ENCODE assay signal across 8 mouse cellular contexts in the genomic region with DNA sequence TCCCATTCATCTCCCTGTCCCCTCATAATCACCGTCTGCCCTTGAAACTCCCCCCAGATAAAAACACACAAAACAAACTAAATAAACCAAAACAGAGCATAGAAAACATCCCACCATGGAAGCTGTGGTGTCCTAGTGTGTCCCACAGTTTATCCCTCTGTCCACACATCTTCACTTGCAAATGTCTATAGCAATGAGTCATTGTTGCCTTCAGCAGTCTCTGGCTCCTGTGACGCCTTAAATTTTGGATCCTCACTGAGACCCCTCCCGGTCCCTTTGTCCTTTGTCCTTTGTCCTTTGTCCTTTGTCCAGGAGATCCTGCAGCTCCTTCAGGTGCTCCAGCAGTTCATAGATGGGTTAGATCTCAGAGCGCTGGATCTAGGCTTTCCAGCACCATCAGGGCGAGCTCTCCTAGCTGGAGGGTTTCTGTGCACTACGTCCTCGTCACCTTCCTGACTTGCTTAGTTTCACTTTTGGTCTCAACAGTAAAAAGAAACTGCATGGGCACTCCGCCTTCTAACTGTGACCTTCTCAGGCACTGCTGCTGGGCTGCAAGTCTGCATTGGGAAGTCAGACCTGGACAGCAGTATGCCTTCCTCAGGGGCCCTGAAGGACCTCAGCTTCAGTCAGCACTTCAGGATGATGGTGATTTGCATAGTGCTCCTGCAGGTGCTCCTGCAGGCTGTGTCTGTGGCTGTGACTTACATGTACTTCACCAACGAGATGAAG. TPM values are rescaled to one million over a fixed set of nuclear protein-coding genes. Genes with fewer than 3 reads are reported as not detected.
DNase-seq lines count a peak whose midpoint lies in the region; ATAC-seq and TF ChIP-seq lines count a peak whose summit lies in the region.

A gene (plus strand): TSS at position 470 of the 729 bp plus-strand sequence.

- no peaks in the 10 kb centered on the region for H3K36me3 ChIP-seq in liver, embryonic 14.5 days (replicated peaks; ENCODE audit: control insufficient read depth, insufficient read depth, low read depth)
- no peaks in the 10 kb centered on the region for H3K36me3 ChIP-seq in forebrain, embryonic 10.5 days (replicated peaks)
- no peaks in the 10 kb centered on the region for H3K36me3 ChIP-seq in forebrain, embryonic 13.5 days (ENCODE audit: poor library complexity, severe bottlenecking)

- no peaks in the 10 kb centered on the region for H3K27me3 ChIP-seq in liver, embryonic 14.5 days (ENCODE audit: control insufficient read depth, insufficient read depth, low read length)
- no peaks in the 10 kb centered on the region for H3K27me3 ChIP-seq in forebrain, embryonic 10.5 days (ENCODE audit: poor library complexity, severe bottlenecking)
- no peaks in the 10 kb centered on the region for H3K27me3 ChIP-seq in forebrain, embryonic 13.5 days

- no peak for ATAC-seq in liver, embryonic 14.5 days (ENCODE audit: insufficient read depth)
- ATAC-seq in forebrain, embryonic 13.5 days, result no peak

- no peak for TF ChIP-seq EP300 in liver, embryonic 14.5 days (IDR thresholded peaks at IDR 0.05; ENCODE audit: low read depth)

- peak within 1 kb of the TSS; percentile 34 to 38 for H3K4me3 ChIP-seq in liver, embryonic 14.5 days (ENCODE audit: insufficient read depth in 1 of 2, low read depth in 2 of 2, low read length in 2 of 2)
- no peak within 1 kb of the TSS for H3K4me3 ChIP-seq in forebrain, embryonic 10.5 days
- H3K4me3 ChIP-seq in forebrain, embryonic 13.5 days, result no peak within 1 kb of the TSS

- 0 out of 4 replicates have a peak, but pooled peaks cover 0 to 5% of the 10 kb centered on the region in 2 experiments for H3K4me1 ChIP-seq in liver, embryonic 14.5 days (replicated peaks; ENCODE audit: control insufficient read depth in 2 of 2, insufficient read depth in 2 of 2, low read length in 1 of 2)
- no peaks in the 10 kb centered on the region for H3K4me1 ChIP-seq in forebrain, embryonic 10.5 days
- H3K4me1 ChIP-seq in forebrain, embryonic 13.5 days, result peaks cover 5% of the 10 kb centered on the region; the same call in 1 of the 2 replicates

- H3K4me2 ChIP-seq in liver, embryonic 14.5 days (ENCODE audit: low read depth), result peak within 1 kb of the TSS; percentile 48
- no peak within 1 kb of the TSS for H3K4me2 ChIP-seq in forebrain, embryonic 13.5 days

- H3K27ac ChIP-seq in liver, embryonic 14.5 days, result no peak within 1 kb of the TSS
- H3K27ac ChIP-seq in forebrain, embryonic 10.5 days, result no peak within 1 kb of the TSS
- no peak within 1 kb of the TSS for H3K27ac ChIP-seq in forebrain, embryonic 13.5 days

- WGBS in liver, embryonic 14.5 days (ENCODE audit: insufficient replicate concordance), result 31% methylated on average over 9 of the region's 9 CpGs
- 73% methylated on average over 9 of the region's 9 CpGs for WGBS in forebrain, embryonic 10.5 days
- WGBS in forebrain, embryonic 13.5 days, result 70% methylated on average over 9 of the region's 9 CpGs

- no peak for TF ChIP-seq CTCF in liver, embryonic 14.5 days (IDR thresholded peaks at IDR 0.05; ENCODE audit: low read depth)

- H3K9me3 ChIP-seq in liver, embryonic 14.5 days (ENCODE audit: control insufficient read depth, low read length), result no peaks in the 10 kb centered on the region
- H3K9me3 ChIP-seq in forebrain, embryonic 10.5 days, result no peaks in the 10 kb centered on the region
- H3K9me3 ChIP-seq in forebrain, embryonic 13.5 days (replicated peaks), result no peaks in the 10 kb centered on the region

- peak; percentile 84 for DNase-seq in CD4-positive helper T cell, adult 2 months (ENCODE audit: low read depth, low spot score)
- DNase-seq in adrenal gland, adult 8-10 months, result peak; percentile 45
- peak; percentile 31 to 40 for DNase-seq in heart, postnatal 14 days
- no peak for DNase-seq in liver, embryonic 14.5 days (ENCODE audit: low read depth in 3 of 3, low spot score in 3 of 3)
- peak; percentile 44 for DNase-seq in skeletal muscle tissue, adult 2 months (ENCODE audit: low read depth, low spot score)
- no peak for DNase-seq in forebrain, embryonic 10.5 days (ENCODE audit: extremely low spot score, low spot score)
- DNase-seq in frontal cortex, postnatal 36 days (ENCODE audit: low spot score in 2 of 2), result no peak

- peak within 1 kb of the TSS; percentile 40 for H3K9ac ChIP-seq in liver, embryonic 14.5 days (replicated peaks)
- no peak within 1 kb of the TSS; the same call in 1 of the 2 replicates for H3K9ac ChIP-seq in forebrain, embryonic 13.5 days

- intact Hi-C loops in heart, postnatal 14 days (cut with DNase I), result loop anchor here (2.0 kb wide), 1 partner anchor 46 kb away; no protein-coding TSS in a partner anchor

RNA-seq across cellular contexts. Expression of the gene that starts here (rescaled TPM):
- total RNA-seq in adrenal gland, adult 8-10 months (2022), result 10 to 100 TPM; 10.0 to 20.2 (median 12.3) TPM
- total RNA-seq in heart, postnatal 14 days (2021), result 10 to 100 TPM; 10.9 to 12.3 TPM
- 0.04 and 0.09 TPM in 2 replicates for polyA plus RNA-seq in liver, embryonic 14.5 days (2012; rRNA removed)
- 0.04 and 0.11 TPM in 2 replicates for polyA plus RNA-seq in liver, embryonic 14.5 days (2014; fragmentation: Nextera tagmentation; extraction: Ambion mirVana)
- not detected in 2 replicates for polyA plus RNA-seq in forebrain, embryonic 10.5 days (2016; fragmentation: Nextera tagmentation; extraction: Ambion mirVana)
- polyA plus RNA-seq in forebrain, embryonic 13.5 days (2015; fragmentation: Nextera tagmentation; extraction: Ambion mirVana), result 0.05 TPM in 1 of 2 replicates, not detected in the other

Comparison
In these comparisons a context has a peak if more than half of its experiments do, and no peak if none do; other contexts are left out.
1. DNase-seq: peak in CD4-positive helper T cell, adult 2 months (single experiment), adrenal gland, adult 8-10 months (single experiment), heart, postnatal 14 days (2 of 2) and skeletal muscle tissue, adult 2 months (single experiment); none in liver, embryonic 14.5 days (0 of 3), forebrain, embryonic 10.5 days (single experiment) and frontal cortex, postnatal 36 days (0 of 2).
2. H3K4me3 ChIP-seq: peak in liver, embryonic 14.5 days (2 of 2); none in forebrain, embryonic 10.5 days (single experiment) and forebrain, embryonic 13.5 days (single experiment).